Mouse (Mus musculus) left cerebral cortex, postnatal 14 days (tissue): ENCODE measurements around the gene Dcaf8. TPM values are rescaled to one million over a fixed set of nuclear protein-coding genes. Genes with fewer than 3 reads are reported as not detected.

Source experiments
- total RNA-seq, 2 experiments: library from RNA; stranded (reverse); gene quantifications; 2 replicates each; pipeline ENCODE4 v1.2.3; 2021

Gene Dcaf8
- total RNA-seq, 2 experiments from 2014 or later: 101 to 109 TPM

Other genes starting within 250 kb of the Dcaf8 start
- under 1 TPM; 0.07 to 0.23 TPM for gene Slamf6, start 230.6 kb upstream of the Dcaf8 start, total RNA-seq
- 10 to 100 TPM; 17.4 to 21.5 TPM for gene Vangl2, start 119.6 kb upstream of the Dcaf8 start, total RNA-seq
- gene Nhlh1, start 90.5 kb upstream of the Dcaf8 start, total RNA-seq: under 1 TPM; 0.30 to 0.37 TPM
- 100 to 1,000 TPM; 155 to 162 TPM for gene Copa, start 65.6 kb upstream of the Dcaf8 start, total RNA-seq
- 10 to 100 TPM; 74.5 to 77.9 TPM for gene Ncstn, start 65.3 kb upstream of the Dcaf8 start, total RNA-seq
- 100 to 1,000 TPM; 105 to 108 TPM for gene Pex19, start 21.3 kb upstream of the Dcaf8 start, total RNA-seq
- gene Pea15a, start 58.7 kb downstream of the Dcaf8 start, total RNA-seq: 100 to 1,000 TPM; 377 to 379 TPM
- under 1 TPM in 1 of 2 experiments, not detected in 1; 0.55 TPM for gene Casq1, start 71.8 kb downstream of the Dcaf8 start, total RNA-seq
- gene Atp1a4, start 110.3 kb downstream of the Dcaf8 start, total RNA-seq: not detected
- 100 to 1,000 TPM; 231 to 244 TPM for gene Igsf8, start 113.6 kb downstream of the Dcaf8 start, total RNA-seq
- gene Atp1a2, start 150.0 kb downstream of the Dcaf8 start, total RNA-seq: 100 to 1,000 TPM; 571 to 592 TPM
- 100 to 1,000 TPM; 119 to 130 TPM for gene Kcnj9, start 181.2 kb downstream of the Dcaf8 start, total RNA-seq
- gene Kcnj10, start 193.1 kb downstream of the Dcaf8 start, total RNA-seq: 10 to 100 TPM; 79.5 to 84.5 TPM
- gene Pigm, start 228.5 kb downstream of the Dcaf8 start, total RNA-seq: 10 to 100 TPM in 1 of 2 experiments, 1 to 10 TPM in 1; 9.8 to 10.5 TPM